Mouse (Mus musculus) forebrain, embryonic 10.5 days (tissue): ENCODE results near the gene Nos1. TPM values are rescaled to one million over a fixed set of nuclear protein-coding genes. Genes with fewer than 3 reads are reported as not detected.

Source experiments
- DNase-seq: peaks from one replicate; pipeline ENCODE4 v3.0.0-alpha.2; 2017; ENCODE audit warnings: low spot score; ENCODE audit errors: extremely low spot score
- H3K27ac ChIP-seq: fragments of 300-500 bp; sonication (generic); 2 replicates; pipeline ENCODE4 v1.5.1; 2016; ENCODE audit warnings: mild to moderate bottlenecking
- H3K27me3 ChIP-seq: fragments of 300-500 bp; sonication (generic); 2 replicates; pipeline ENCODE4 v1.6.1; 2016; ENCODE audit warnings: mild to moderate bottlenecking; ENCODE audit not compliant: poor library complexity, severe bottlenecking
- H3K36me3 ChIP-seq: fragments of 300-500 bp; sonication (generic); replicated peaks from 2 replicates; pipeline ENCODE4 v1.6.1; 2016; ENCODE audit warnings: mild to moderate bottlenecking, moderate library complexity
- H3K4me1 ChIP-seq: fragments of 300-500 bp; sonication (generic); 2 replicates; pipeline ENCODE4 v1.6.1; 2016
- H3K4me3 ChIP-seq: fragments of 300-500 bp; sonication (generic); 2 replicates; pipeline ENCODE4 v1.5.1; 2016; ENCODE audit warnings: mild to moderate bottlenecking, moderate library complexity
- H3K9me3 ChIP-seq: fragments of 300-500 bp; sonication (generic); 2 replicates; pipeline ENCODE4 v1.6.1; 2016; ENCODE audit warnings: mild to moderate bottlenecking, moderate library complexity
- WGBS: fragments of 180-500 bp; shearing (Covaris S2); methylation state at CpG from one replicate; pipeline ENCODE4 v1.1.7; 2016; 5-methylcytosine and 5-hydroxymethylcytosine counted together
- polyA plus RNA-seq: library from polyadenylated mRNA; unstranded; fragments of >200 nt; fragmentation: Nextera tagmentation; extraction: Ambion mirVana; gene quantifications from 2 replicates; pipeline ENCODE4 v1.2.1, GENCODE M21; 2016

Nos1 gene
- polyA plus RNA-seq, 1 experiment from 2014 or later, result 0.09 TPM

DNA sequence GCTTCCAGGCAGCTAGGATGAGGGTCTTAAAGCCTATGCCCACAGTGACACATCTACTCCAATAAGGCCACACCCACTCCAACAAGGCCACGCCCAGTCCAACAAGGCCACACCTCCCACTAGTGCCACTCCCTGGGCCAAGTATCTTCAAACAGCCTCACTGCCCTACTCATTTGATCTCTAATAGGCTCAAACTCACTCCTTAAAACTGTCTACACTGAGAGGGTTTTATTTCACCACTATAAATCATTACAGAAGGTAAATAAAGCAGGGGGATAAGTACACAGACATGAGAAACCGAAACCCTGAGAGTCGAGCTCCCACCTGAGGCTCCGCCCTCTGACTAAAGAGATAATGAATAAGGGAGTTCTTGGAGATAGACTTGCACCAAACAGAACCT is 128.7 kb downstream of the Nos1 start:
- Histone ChIP-seq H3K27me3 (no peaks in the 10 kb centered on the region), H3K36me3 (no peaks in the 10 kb centered on the region), H3K27ac (no peak overlapping the region), H3K4me3 (no peak overlapping the region), H3K9me3 (no peaks in the 10 kb centered on the region), H3K4me1 (peaks cover 14% of the 10 kb centered on the region)
- 90% methylated on average over 4 of the region's 4 CpGs for WGBS
- DNase-seq, result no peak

DNA sequence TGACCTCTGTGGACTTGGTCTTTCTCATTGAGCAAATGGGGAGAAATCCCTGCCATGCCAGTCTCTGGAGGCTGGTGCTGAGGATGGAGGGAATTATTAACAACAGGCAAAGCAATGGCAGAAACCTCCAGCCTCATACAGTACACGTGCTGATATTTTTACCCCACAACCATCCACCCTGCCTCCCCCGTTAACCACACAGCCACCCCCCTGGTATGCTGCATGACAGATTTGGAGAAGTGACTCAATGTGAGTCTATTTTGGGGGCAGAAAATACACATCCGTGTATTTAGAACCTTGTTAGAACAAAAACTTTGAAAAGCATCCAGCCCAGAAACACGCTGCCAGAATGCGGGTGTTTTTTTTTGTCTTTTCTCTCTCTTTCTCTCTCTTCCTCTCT is 135.5 kb downstream of the Nos1 start:
- Histone ChIP-seq H3K9me3 (no peaks in the 10 kb centered on the region), H3K27ac (no peak overlapping the region), H3K4me1 (no peaks in the 10 kb centered on the region), H3K36me3 (no peaks in the 10 kb centered on the region), H3K4me3 (no peak overlapping the region), H3K27me3 (no peaks in the 10 kb centered on the region)
- no peak for DNase-seq
- 94% methylated on average over 5 of the region's 5 CpGs for WGBS

DNA sequence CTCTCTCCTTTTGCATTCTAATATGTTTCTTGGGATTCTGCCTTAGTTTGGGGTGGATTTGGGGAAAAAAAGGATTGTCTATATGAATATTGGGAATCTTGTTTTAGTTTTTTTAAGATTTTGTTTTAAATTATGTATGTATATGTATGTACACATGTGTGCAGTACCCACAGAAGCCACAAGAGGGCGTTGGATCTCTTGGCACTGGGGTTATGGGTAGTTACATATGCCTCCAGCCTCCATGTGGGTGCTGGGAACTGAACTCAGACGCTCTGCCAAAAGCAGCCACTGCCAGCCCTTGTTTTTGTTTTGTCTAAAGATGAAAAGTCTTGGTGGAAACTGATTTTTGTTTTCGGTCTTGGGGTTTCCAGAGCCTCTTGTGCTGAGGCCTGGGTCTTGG is 136.1 kb downstream of the Nos1 start:
- 57% methylated on average over 3 of the region's 3 CpGs for WGBS
- Histone ChIP-seq H3K4me3 (no peak overlapping the region), H3K4me1 (no peaks in the 10 kb centered on the region), H3K27me3 (no peaks in the 10 kb centered on the region), H3K36me3 (no peaks in the 10 kb centered on the region), H3K9me3 (no peaks in the 10 kb centered on the region), H3K27ac (no peak overlapping the region)
- DNase-seq, result no peak

DNA sequence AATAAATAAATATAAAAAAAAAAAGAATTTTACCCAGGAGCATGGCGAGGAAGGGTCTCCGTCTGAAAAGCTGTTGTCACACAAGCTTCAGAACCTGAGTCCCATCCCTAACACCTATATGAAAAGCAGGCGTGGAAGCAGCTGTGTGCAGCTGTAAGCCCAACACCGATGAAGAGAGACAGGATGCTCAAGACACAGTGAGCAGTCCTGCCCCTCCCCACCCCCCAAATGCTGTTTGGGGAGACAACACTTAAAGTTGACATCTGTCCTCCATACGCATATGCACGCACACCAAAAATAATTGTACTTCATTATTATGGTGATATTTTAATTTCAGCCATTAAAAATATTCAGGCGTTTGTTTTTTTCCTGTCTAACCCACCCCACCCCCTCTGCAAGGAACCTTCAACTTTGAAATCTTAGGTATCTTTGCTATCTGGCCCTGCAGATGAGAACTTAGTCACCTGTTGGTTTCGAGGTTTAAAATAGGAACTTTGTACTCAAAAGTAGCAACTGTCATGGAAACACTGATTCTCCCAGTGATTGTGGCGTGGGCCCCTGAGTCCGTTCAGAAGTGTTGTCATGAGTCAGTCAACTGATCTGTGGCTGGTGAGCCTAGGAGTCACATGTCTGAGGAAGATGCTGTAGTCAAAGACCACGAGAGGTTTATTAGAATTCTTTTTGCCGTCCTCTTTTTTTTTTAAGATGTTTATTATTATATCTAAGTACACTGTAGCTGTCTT is 141.1 kb downstream of the Nos1 start:
- no peaks in the 10 kb centered on the region for H3K27me3 ChIP-seq
- no peaks in the 10 kb centered on the region for H3K4me1 ChIP-seq
- H3K4me3 ChIP-seq, result no peak overlapping the region
- no peaks in the 10 kb centered on the region for H3K9me3 ChIP-seq
- no peaks in the 10 kb centered on the region for H3K36me3 ChIP-seq
- 88% methylated on average over 12 of the region's 12 CpGs for WGBS
- DNase-seq, result no peak
- no peak overlapping the region for H3K27ac ChIP-seq

DNA sequence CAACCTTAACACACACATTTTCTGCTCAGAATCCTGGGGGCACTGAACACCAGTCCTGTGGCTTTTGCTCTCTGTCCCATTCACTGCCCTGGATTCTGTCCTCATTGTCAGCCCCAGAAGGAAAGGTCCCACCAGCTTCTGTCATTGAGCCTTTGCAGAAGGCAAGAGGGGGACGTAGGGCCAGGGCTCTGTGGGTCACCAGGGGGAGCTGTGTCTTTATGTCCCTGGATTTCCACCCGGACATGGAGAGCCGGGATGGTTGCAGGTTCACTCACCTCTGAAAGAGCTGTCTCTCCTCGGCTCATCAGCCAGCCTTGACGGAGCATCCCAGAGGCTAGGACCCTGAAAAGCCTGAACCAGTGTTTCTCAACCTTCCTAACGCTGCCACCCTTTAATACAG is 142.9 kb downstream of the Nos1 start:
- no peaks in the 10 kb centered on the region for H3K9me3 ChIP-seq
- no peaks in the 10 kb centered on the region for H3K4me1 ChIP-seq
- H3K27ac ChIP-seq, result no peak overlapping the region
- no peak for DNase-seq
- 43% methylated on average over 6 of the region's 6 CpGs for WGBS
- H3K4me3 ChIP-seq, result no peak overlapping the region
- no peaks in the 10 kb centered on the region for H3K36me3 ChIP-seq
- no peaks in the 10 kb centered on the region for H3K27me3 ChIP-seq

DNA sequence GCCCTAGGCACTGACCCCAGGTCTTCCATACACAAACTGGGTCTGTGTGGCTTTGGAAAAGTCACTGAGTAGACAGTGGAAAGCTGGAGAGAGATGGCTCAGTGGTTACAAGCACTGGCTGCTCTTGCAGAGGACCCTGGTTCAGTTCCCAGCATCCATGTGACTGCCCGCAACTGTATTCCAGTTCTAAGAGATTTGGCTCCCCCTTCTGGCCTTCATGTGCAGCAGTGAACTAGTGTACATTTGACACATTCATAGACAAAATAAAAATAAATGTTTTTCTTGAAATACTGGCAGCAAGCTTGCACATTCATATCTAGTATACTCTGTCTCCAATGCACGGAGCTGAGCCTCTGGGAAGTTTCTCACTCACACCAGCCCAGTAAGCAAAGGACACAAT is 147.7 kb downstream of the Nos1 start:
- Histone ChIP-seq H3K36me3 (no peaks in the 10 kb centered on the region), H3K27me3 (0 out of 2 replicates have a peak, but pooled peaks cover 4% of the 10 kb centered on the region), H3K27ac (no peak overlapping the region), H3K9me3 (no peaks in the 10 kb centered on the region), H3K4me3 (no peak overlapping the region), H3K4me1 (no peaks in the 10 kb centered on the region)
- 91% methylated on average over 2 of the region's 2 CpGs for WGBS
- DNase-seq, result no peak

DNA sequence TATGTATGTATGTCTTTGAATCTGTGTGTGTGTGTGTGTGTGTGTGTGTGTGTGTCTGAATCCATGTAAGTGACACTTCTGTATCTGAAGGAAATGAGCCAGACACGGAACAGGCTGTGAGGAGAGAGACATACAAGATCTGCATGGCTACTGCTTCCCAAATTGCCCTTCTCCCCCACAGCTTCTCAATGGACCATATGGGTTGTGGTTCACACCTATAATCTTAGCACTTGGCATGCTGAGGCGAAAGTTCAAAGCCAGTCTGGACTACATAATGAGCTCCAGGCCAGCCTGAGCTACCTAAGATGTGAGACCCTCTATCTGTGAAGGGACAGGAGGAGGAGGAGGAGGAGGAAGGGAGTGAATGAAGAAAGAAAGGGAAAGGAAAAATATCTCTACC is 151.4 kb downstream of the Nos1 start:
- DNase-seq, result no peak

DNA sequence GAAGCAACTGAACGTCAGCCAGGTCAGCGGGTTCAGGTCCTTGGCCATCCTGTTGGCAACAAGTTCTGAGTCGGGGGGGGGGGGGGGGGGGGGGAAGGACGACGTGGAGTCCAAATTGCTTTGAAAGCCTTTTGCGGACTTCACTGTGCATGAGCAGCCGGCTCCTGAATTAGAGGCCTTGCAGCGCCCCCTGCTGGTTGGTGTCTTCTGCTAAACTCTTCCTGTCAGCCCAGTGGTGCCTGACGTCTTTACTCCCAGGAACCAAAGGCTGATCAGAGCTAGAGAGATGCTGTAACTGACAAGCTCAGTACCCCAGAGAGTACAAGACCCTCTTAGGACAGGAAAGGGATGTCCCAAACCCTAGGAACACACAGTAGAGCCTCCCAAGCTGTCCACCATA is 152.0 kb downstream of the Nos1 start:
- H3K36me3 ChIP-seq, result no peaks in the 10 kb centered on the region
- peak; percentile 87 for DNase-seq
- peaks cover 18% of the 10 kb centered on the region; the same call in 1 of the 2 replicates for H3K27me3 ChIP-seq
- no peaks in the 10 kb centered on the region for H3K9me3 ChIP-seq
- 2% methylated on average over 8 of the region's 9 CpGs for WGBS
- H3K4me1 ChIP-seq, result no peaks in the 10 kb centered on the region
- H3K4me3 ChIP-seq, result no peak overlapping the region
- H3K27ac ChIP-seq, result no peak overlapping the region

More for the DNA sequence above, 151.4 kb downstream of the Nos1 start:
- H3K4me3 ChIP-seq, result no peak overlapping the region
- no peaks in the 10 kb centered on the region for H3K4me1 ChIP-seq
- WGBS, result 87% methylated on average over 2 of the region's 2 CpGs
- H3K27me3 ChIP-seq, result peaks cover 18% of the 10 kb centered on the region; the same call in 1 of the 2 replicates
- H3K36me3 ChIP-seq, result no peaks in the 10 kb centered on the region
- H3K9me3 ChIP-seq, result no peaks in the 10 kb centered on the region
- H3K27ac ChIP-seq, result no peak overlapping the region

DNA sequence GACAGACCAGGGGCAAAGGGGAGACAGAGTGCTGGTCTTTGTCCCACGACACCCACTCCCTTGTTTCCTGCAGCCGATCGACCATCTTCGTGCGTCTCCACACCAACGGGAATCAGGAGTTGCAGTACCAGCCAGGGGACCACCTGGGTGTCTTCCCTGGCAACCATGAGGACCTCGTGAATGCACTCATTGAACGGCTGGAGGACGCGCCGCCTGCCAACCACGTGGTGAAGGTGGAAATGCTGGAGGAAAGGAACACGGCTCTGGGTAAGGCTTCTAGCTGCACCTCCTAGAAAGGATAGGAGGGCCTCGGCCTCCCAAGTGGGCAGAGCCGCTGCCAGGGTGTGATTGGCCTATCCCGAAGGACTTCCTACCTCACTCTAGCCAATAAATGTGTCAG is 155.5 kb downstream of the Nos1 start:
- peaks cover 18% of the 10 kb centered on the region; the same call in 1 of the 2 replicates for H3K27me3 ChIP-seq
- H3K36me3 ChIP-seq, result no peaks in the 10 kb centered on the region
- H3K4me3 ChIP-seq, result no peak overlapping the region
- H3K9me3 ChIP-seq, result no peaks in the 10 kb centered on the region
- no peak for DNase-seq
- H3K27ac ChIP-seq, result no peak overlapping the region
- 75% methylated on average over 16 of the region's 16 CpGs for WGBS
- peaks cover 7% of the 10 kb centered on the region; the same call in 1 of the 2 replicates for H3K4me1 ChIP-seq

DNA sequence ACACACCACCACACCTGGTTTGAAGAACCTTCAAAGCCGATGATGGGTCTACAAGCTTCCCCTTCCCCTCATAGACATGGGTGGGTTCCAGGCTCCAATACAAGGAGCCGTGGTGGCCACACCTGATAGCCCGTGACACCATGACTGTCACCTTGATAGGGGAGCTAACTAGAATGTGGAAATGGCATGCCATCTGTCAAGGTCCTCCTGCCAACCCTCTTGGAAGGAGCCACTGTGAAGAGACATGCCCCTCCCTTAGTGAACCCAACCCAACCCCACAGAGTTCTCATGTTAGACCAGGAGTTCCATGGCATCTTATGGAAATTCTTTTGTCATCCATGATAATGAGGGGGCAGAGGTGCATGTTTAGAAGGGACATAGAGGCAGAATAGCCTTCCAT is 156.4 kb downstream of the Nos1 start:
- no peak for DNase-seq
- Histone ChIP-seq H3K9me3 (no peaks in the 10 kb centered on the region), H3K27ac (no peak overlapping the region), H3K4me1 (peaks cover 7% of the 10 kb centered on the region; the same call in 1 of the 2 replicates), H3K27me3 (peaks cover 14% of the 10 kb centered on the region; the same call in 1 of the 2 replicates), H3K36me3 (no peaks in the 10 kb centered on the region), H3K4me3 (no peak overlapping the region)
- 89% methylated on average over 3 of the region's 3 CpGs for WGBS

DNA sequence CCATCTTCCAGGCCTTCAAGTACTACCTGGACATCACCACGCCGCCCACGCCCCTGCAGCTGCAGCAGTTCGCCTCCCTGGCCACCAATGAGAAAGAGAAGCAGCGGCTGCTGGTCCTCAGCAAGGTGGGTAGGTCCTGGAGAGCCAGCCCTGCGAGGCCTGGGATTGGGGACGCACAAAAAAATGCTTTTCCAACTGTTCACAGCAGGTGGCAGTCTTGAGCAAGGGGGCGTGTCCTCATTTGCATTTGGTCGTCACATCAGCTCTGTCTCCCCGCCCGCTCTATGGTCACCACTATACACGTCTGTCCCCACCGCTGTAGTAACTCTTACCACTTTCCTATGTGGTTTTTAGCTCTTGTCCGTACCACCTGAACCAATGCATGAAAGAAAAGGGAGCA is 157.3 kb downstream of the Nos1 start:
- Histone ChIP-seq H3K4me3 (peak overlapping the region; percentile 40), H3K4me1 (peaks cover 7% of the 10 kb centered on the region; the same call in 1 of the 2 replicates), H3K27ac (no peak overlapping the region), H3K9me3 (no peaks in the 10 kb centered on the region), H3K27me3 (peaks cover 14% of the 10 kb centered on the region; the same call in 1 of the 2 replicates), H3K36me3 (no peaks in the 10 kb centered on the region)
- 15% methylated on average over 14 of the region's 14 CpGs for WGBS
- DNase-seq, result peak; percentile 82

DNA sequence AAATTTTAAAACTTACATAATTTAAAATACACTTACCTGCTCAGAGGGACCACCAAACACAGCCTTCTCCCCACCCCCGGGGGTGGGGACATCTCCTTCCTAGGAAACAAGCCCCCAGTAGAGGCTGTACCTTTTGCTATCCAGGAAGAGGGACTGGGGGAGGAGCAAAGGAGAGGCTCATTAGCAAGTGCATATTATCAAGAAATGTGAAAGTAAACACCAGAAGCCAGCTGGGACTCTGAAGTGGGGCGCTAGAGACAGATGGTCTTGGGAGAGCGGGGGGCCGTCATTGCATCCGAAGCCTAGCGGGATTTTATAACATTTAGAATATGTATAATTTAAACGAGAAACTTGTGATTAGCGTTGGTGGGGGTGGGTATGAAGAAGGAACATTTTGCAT is 158.6 kb downstream of the Nos1 start:
- DNase-seq, result no peak
- WGBS, result 88% methylated on average over 8 of the region's 8 CpGs
- no peaks in the 10 kb centered on the region for H3K9me3 ChIP-seq

DNA sequence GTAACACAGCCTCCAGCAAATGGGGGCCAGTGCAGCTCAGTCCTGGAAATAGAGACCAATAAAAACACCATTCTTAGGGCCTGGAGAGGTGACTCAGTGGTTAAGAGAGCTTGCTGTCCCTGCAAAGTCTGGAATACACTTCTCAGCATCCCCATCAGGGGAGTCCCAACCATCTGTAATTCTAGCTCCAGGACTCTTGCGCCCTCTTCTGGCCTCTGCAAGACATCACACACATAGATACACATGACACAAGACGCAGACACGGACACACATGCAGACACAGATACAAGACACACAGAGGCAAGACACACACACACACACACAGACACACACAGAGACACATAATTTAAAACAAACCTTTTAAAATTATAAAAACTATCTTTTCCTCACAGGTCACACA is 160.7 kb downstream of the Nos1 start:
- peaks cover 7% of the 10 kb centered on the region; the same call in 1 of the 2 replicates for H3K27me3 ChIP-seq
- no peak overlapping the region for H3K27ac ChIP-seq
- H3K9me3 ChIP-seq, result no peaks in the 10 kb centered on the region
- no peak for DNase-seq
- no peaks in the 10 kb centered on the region for H3K36me3 ChIP-seq
- no peak overlapping the region for H3K4me3 ChIP-seq
- WGBS, result 70% methylated on average over 3 of the region's 3 CpGs
- peaks cover 7% of the 10 kb centered on the region; the same call in 1 of the 2 replicates for H3K4me1 ChIP-seq

More for the DNA sequence above, 158.6 kb downstream of the Nos1 start:
- Histone ChIP-seq H3K4me1 (peaks cover 7% of the 10 kb centered on the region; the same call in 1 of the 2 replicates), H3K4me3 (no peak overlapping the region), H3K36me3 (no peaks in the 10 kb centered on the region), H3K27me3 (peaks cover 14% of the 10 kb centered on the region; the same call in 1 of the 2 replicates), H3K27ac (no peak overlapping the region)
